Mouse (Mus musculus) ovary, postnatal 14 days (tissue): ENCODE measurements around the gene Thg1l.
A peak's percentile ranks its signal among the peaks of the same experiment; 100 is the strongest.

ENCODE experiments used
- DNase-seq: peaks from one replicate; pipeline ENCODE4 v3.0.0; 2022; ENCODE audit warnings: low spot score

Thg1l gene

DNA sequence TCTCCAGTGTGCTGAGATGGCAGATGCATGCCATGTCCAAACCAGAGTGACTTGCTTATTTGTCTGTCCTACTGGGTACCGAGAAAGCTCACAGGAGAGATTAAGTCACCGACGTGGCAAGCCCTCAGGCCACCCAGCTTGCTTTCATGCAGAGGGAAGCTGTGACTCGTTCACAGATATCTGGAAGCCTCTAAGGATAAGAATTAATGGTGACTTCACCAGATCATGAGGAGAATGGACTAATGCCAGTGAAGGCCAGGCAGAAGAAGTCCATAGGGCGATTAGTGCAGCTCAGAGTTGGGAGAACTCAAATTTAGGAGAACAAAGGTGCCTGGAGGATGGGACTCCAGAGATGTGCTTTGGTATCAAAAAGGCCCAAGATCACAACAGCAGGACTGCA lies 27.8 kb downstream of the Thg1l start:
- DNase-seq = no peak

DNA sequence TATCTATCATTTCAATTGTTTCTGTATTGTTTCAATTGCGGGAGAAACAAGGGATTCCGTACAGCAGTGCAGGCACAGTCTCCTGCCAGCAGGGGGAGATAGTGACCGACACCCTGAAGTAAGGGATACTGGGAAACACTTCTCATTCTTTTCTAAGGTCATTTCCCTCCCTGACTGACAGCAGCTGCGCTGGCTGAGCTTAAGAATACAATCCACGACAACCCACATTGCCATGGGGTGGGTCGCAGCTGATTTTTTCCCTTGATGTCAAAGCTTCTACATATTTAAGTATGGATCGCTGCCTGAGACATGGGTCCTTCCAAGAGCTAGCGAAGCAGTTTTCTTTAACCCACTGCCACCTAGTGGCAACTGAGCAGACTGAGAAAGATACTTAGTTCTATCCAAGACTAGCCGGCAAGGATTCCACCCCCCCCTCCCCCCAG lies 28.6 kb downstream of the Thg1l start:
- peak; percentile 68 for DNase-seq

DNA sequence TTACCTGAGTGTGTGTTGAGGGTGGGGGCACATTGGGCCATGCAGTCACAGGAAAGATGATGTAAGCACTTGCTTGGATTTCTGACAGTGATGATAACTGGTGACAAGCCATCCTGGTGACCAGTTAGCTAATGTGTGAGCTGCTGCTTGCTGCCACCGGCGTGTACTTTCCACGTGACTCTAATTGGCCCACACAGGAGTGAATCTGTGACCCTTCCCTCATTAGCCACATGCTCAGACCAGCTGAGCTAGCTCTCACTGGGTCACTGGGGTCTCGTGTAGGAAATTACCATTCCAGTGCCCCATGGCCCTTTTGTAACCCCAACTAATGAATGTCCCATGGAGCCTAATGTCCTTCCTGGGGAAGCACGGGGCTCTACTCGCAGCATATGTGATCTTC lies 29.9 kb downstream of the Thg1l start:
- DNase-seq = no peak

DNA sequence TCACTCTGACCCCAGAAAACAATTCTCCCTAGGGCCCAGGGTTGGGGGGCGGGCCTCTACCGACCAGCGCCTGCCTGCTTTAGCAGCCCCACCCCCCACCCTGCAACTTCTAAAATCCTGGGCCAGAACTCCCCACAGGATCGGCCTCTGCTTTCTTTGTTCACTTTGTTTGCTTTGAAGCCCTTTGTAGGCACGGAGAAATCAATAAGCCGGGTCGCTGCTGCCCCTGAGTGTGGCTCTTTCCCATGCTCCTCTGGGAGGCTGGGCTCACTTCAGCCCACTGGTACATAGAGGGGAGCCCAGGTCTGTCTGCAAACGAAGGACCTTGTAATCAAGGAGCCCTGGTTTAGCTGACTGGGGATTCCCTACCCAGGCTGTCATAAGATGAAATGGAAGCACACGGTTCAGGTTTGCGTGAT lies 33.8 kb downstream of the Thg1l start:
- no peak for DNase-seq

DNA sequence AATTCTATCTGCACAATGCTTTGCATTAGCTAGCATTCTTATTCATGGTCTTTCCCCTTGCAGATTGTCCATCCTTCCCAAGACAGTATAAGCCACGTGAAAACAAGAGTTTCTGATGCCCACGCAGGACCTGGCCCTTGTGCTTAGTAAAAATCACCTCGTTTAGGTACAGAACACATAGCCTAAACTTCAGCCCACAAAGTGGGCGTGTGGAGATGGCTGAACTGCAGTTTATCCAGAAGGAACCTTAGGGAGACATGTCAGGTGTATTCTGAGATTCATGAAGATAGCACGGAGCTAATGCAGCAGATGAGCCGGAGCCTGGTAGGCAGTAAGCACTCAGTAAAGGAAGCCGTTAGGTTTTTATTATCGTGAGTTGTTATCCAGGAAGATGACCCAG lies 34.3 kb downstream of the Thg1l start:
- no peak for DNase-seq

DNA sequence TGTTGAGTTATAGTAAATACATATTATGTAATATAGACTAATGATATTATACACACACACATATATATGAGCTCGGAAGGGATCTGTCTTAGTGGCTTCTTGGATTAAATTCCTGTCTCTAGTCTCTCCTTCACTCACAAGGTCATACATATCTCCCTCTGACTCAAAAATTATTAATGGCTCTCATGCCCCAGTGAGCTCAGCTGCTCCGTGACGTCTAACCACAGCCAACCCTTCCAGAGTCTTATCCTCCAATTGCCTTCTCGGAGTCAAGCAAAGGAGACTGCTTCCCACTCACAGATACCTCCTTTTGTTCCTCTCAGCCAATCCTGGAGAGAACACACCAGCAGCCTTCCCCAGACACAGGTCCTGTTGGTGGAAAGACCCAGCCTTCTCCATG lies 36.5 kb downstream of the Thg1l start:
- no peak for DNase-seq

DNA sequence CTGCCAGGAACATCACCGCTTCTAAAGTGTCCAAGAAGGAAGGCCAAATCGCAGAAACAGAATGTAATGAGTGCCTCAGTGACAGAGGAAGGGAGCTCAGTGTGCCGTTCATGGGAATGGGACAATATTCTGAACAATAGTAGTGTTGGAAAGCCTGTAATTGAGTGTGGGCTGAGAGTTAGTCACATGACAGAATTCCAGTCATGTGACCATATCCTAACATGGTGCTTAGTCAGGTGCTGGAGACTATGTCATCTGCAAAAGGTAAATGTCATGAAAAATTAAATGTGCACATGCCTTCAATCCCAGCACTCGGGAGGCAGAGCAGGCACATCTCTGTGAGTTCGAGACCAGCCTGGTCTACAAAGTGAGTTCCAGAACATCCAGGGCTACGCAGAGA lies 37.3 kb downstream of the Thg1l start:
- no peak for DNase-seq

DNA sequence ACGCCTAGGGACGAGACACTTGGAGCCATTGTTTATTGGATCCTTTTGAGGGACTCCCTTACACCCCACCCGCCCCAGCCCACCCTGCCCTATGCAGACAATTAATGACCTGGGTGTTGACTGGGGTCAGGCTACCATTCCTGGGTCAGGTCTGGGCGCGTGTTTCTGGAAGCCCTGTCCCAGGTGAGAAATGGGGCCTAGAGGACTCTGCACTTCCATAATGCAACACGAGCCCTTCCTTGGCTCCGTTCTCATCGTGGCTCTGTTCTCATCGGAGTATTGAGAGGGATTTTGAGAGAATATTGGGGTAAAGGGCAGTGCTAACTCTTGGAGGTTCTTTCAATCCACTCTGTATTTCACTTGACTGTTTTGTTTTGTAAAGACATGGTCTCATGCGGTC lies 39.1 kb downstream of the Thg1l start:
- no peak for DNase-seq

DNA sequence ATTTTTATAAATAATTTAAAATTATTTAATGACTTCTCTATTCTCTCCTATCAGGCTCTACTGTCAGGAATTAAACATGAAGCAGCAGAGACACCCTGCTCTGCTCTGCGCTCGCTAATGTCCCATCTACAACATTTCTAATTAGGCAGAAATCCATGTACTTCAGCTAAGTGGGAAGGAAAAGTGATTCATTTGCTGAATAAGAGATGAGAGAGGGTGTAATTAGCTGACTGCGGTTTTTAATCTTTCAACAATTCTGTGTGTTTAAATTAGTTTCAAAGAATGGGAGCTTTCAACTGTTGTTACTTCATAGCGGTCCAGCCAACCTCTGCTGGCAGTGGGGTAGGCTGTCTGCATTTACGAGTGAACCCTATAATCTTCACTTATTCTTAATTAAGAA lies 44.6 kb downstream of the Thg1l start:
- no peak for DNase-seq

DNA sequence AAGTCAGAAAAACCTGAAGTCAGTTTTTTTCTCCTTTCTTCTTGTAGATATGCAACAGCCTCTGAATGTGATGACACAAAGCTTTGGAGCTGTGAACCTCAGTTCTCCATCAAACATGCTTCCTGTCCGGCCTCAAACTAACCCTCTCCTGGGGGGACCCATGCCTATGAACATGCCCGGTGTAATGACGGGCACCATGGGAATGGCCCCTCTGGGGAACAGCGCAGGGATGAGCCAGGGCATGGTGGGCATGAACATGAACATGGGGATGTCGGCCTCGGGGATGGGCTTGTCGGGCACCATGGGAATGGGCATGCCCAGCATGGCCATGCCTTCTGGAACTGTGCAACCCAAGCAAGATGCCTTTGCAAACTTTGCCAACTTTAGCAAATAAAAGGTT lies 46.4 kb downstream of the Thg1l start:
- DNase-seq = no peak

DNA sequence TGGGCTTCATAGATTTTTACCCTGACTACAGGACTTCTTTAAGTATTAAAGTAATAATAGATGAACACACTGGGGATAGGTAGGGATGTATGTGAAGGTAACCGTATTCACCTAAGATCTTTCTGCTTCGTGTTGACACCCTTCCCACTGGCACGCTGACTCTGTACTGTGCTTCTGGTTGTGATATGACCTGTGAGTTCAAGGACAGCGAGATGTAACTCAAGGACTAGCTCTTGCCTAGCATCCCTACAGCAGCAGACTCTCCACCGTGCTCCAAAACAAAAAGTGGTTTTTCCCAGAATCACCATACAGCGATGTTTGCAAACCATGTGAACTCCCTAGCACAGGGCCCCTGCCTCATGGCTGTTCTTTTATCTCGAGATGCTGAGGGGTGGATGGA lies 47.2 kb downstream of the Thg1l start:
- DNase-seq = no peak

DNA sequence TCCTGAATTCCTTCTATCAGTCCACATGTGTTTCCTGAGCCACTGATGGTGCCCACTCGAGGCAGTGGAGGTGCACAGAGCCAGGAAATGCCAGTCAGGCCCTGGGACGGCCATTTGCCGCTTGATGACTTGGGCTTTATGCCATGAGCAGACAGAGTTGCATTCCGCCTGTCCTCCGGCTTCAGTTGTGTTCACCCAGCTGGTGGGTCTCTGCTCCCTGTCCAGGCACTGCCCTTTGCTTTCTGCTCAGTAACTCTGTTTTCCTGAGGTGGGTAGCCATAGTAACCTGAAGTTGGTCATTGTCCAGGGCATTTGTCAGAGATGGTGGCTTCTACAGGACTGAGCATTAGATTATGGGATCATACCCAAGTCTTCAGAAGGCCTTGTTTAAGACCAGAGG lies 48.0 kb downstream of the Thg1l start:
- DNase-seq = no peak

DNA sequence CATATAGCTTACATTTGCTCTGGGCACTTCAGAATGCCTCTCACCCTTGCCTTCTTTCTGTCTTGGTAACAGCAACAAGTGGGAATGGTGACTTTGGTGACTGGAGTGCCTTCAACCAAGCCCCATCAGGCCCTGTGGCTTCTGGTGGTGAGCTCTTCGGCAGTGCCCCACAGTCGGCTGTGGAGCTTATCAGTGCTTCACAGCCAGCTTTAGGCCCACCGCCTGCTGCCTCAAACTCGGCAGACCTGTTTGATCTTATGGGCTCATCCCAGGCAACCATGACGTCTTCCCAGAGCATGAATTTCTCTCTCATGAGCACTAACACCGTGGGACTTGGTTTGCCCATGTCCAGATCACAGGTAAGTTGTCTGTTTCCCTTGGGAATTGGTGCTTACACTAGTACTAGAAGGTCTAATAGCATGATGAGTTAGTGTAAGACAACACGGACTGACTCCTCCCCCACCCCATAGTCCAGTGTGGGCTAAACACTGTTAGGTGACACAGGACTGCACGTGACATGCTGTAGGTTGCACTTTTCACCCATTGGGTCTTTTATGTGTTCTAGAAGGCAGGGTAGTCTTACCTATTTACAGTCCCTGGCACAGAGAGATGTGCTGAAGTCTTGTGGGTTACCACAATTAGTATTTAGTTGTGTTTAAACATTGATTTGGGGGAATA lies 49.0 kb downstream of the Thg1l start:
- no peak for DNase-seq

DNA sequence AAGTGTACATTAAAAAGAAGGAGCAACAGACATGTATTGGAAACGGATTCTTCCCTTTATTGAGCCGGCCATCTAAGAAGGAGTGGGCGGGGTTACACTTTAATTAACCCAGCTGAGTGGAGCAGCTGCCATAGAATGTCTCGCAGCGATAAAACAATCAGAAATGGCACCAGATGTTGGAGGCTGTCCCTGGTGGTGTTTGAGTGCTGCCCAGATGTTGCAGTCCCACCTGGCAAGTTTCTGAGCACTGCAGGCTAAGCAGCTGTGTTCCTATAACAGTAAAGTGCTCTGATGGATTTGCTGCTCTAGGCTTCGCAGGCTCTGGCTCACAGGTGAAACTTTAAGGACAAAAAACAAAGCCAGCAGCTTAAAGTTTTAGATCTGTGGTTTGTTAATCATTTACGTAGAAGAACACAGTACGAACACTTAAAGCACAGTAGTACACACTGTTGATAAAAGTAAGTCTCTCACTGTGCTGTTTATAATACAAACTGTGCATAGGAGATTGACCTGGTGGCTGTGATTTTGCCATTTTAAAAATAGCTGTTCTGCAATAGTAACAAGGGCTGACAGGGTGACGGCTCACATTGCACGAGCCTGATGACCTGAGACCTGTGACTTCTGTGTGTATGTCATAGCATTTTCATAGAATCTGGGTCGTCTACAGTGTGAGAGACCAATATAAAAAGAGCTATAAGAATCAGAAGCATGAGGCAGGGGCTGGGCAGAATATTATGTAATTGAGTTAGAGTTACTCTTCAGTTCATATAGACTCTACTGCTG lies 54.9 kb downstream of the Thg1l start:
- DNase-seq = no peak

DNA sequence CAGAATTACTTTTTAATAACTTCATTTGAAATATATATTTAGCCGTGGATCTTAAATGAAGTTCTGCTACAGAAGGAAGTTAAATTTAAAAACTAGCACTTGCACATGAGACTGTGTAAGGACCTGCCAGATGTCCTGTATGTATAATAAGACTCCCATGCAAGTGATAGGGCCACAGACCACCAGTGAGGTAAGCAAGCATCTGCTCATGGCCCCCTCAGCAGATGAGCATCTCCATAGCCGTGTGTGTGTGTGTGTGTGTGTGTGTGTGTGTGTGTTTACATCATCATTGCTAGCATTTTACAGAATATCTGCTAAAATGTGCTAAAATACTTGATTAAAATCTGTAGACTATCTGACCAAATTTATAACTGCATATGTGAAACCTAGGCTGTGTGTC lies 57.9 kb downstream of the Thg1l start:
- DNase-seq = no peak
